Mouse (Mus musculus) liver, adult 2 months (tissue): ENCODE data around the gene Wdr64. TPM values are rescaled to one million over a fixed set of nuclear protein-coding genes. Genes with fewer than 3 reads are reported as not detected.
A peak's percentile ranks its signal among the peaks of the same experiment; 100 is the strongest.

ENCODE experiments used
- DNase-seq: peaks from one replicate; pipeline ENCODE4 v3.0.0-alpha.2; 2011; ENCODE audit warnings: low read depth, low spot score; ENCODE audit errors: extremely low read depth
- H3K27ac ChIP-seq: fragments of 200-500 bp; replicated peaks from 2 replicates; pipeline ENCODE4 v1.5.1; 2012; ENCODE audit warnings: low read depth, mild to moderate bottlenecking, control low read depth, inconsistent platforms, low read length; ENCODE audit not compliant: insufficient read depth
- H3K27me3 ChIP-seq: fragments of 200-500 bp; 2 replicates; pipeline ENCODE4 v1.6.1; 2012; ENCODE audit warnings: mild to moderate bottlenecking, moderate library complexity, low read length, inconsistent platforms; ENCODE audit not compliant: control insufficient read depth, insufficient read depth
- H3K36me3 ChIP-seq: fragments of 200-500 bp; 2 replicates; pipeline ENCODE4 v1.6.1; 2012; ENCODE audit warnings: low read length, inconsistent platforms; ENCODE audit not compliant: control insufficient read depth, insufficient read depth
- H3K4me1 ChIP-seq: fragments of 200-500 bp; 2 replicates; pipeline ENCODE4 v1.6.1; 2011; ENCODE audit warnings: low read length; ENCODE audit not compliant: control insufficient read depth, insufficient read depth
- H3K4me3 ChIP-seq: fragments of 200-500 bp; 2 replicates; pipeline ENCODE4 v1.5.1; 2011; ENCODE audit warnings: low read depth, mild to moderate bottlenecking, control low read depth, low read length, moderate library complexity; ENCODE audit not compliant: insufficient read depth
- H3K79me2 ChIP-seq: fragments of 200-500 bp; 2 replicates; pipeline ENCODE4 v1.6.1; 2012; ENCODE audit warnings: inconsistent platforms, mild to moderate bottlenecking, low read length, moderate library complexity; ENCODE audit not compliant: control insufficient read depth, insufficient read depth
- H3K9ac ChIP-seq: fragments of 200-500 bp; 2 replicates; pipeline ENCODE4 v1.6.1; 2012; ENCODE audit warnings: low read depth, mild to moderate bottlenecking, control low read depth, inconsistent platforms, low read length
- CTCF ChIP-seq: fragments of 200-500 bp; IDR thresholded peaks from 2 replicates; pipeline ENCODE4 v1.5.1; 2011; ENCODE audit warnings: low read depth, low read length, control low read depth
- POLR2A ChIP-seq: fragments of 200-500 bp; IDR thresholded peaks from 2 replicates; pipeline ENCODE4 v1.6.1; 2011; ENCODE audit warnings: low read length, control low read depth; ENCODE audit not compliant: insufficient read depth; ENCODE audit errors: extremely low read depth
- whole genome bisulfite sequencing: fragments of 180-500 bp; shearing (Covaris S2); methylation state at CpG from one replicate; pipeline ENCODE4 v1.1.7; 2018; 5-methylcytosine and 5-hydroxymethylcytosine counted together
- polyA plus RNA-seq: library from polyadenylated mRNA; depleted of rRNA; stranded (reverse); fragments of >200 nt; gene quantifications from 2 replicates; pipeline ENCODE4 v1.2.3, GENCODE M21; 2012
- total RNA-seq: library from RNA; depleted of rRNA; stranded (reverse); fragments of >200 nt; gene quantifications from 2 replicates; pipeline ENCODE4 v1.2.3, GENCODE M21; 2014

Gene Wdr64
- total and polyA plus RNA-seq, 2 experiments, result not detected

DNA sequence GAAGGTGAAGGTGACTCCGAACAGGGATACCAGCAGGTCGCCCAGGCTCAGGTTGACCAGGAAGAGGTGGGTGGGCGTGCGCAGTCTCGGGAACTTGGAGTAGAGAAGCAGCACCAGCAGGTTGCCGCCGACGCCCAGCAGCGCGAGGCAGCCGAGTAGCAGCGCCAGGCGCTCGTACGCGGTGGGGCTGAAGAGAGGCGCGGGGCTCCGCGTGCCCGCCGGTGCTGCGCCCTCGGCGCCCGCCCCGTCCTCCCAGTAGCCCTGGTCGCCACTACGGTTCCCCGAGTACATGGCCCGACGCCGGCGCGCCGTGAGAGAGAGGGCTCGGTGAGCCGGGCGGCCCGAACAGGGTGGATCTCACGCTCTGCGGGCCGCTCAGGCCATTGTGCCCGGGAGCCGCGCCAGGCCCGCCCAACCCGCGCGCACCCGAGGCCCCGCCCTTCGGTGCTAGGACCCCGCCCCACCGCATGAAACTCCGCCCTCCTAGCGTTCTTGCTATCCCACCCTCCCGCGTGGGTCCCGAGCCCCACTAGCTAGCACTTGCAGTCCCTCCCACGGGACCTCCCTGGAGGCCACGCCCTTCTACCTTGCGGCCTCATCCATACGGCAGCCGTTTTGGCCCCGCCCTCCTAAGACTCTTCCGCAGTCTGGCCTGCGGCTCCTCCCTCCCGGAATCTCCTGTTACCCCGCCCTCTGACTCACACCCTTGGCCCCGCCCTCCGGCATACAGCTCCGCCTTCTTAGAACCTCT is 6.0 kb upstream of the Wdr64 start, which contains the start of the genes Opn3 and Chml:
Gene Opn3 (minus strand): TSS at position 531 of the 751 bp plus-strand sequence.
Gene Chml (minus strand): TSS at position 656 of the 751 bp plus-strand sequence.
- Histone ChIP-seq H3K79me2 (no peaks in the 10 kb centered on the region), H3K36me3 (peaks cover 3% of the 10 kb centered on the region; the same call in 1 of the 2 replicates), H3K4me1 (peaks cover 3% of the 10 kb centered on the region), H3K9ac (peak within 1 kb of the TSS; percentile 88), H3K4me3 (peak within 1 kb of the TSS; percentile 89), H3K27me3 (no peaks in the 10 kb centered on the region), H3K27ac (peak within 1 kb of the TSS; percentile 24; the same call in 1 of the 2 replicates)
- WGBS, result 1% methylated on average over 73 of the region's 73 CpGs
- DNase-seq, result peak; percentile 98
- TF ChIP-seq POLR2A (peak; percentile 78; the same call in 1 of the 2 replicates), CTCF (no peak)

DNA sequence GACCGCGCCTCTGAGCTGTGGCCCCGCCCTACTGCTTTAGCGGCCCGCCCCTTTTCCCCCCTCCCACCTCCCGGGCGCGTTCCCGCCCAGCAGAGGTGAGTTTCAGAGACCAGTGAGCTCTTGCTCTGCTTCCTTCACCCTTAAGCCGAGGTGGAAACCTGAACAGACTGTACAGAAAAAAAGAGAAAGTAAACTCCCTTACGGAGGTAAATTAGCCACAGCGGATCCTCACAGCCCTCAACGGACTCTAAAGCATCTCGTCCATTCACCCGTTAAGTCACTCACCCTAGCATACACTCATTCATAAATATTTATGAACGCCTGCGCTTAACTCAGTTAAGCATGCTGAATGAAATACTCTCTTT is 5.4 kb upstream of the Wdr64 start:
- H3K4me3 ChIP-seq, result peak overlapping the region; percentile 39
- no peaks in the 10 kb centered on the region for H3K36me3 ChIP-seq
- no peak for DNase-seq
- peaks cover 3% of the 10 kb centered on the region for H3K4me1 ChIP-seq
- H3K27me3 ChIP-seq, result no peaks in the 10 kb centered on the region
- H3K27ac ChIP-seq, result no peak overlapping the region
- under 1% methylated on average over 16 of the region's 17 CpGs for WGBS
- peak overlapping the region; percentile 39 for H3K9ac ChIP-seq
- no peak for TF ChIP-seq CTCF
- no peak for TF ChIP-seq POLR2A
- no peaks in the 10 kb centered on the region for H3K79me2 ChIP-seq

DNA sequence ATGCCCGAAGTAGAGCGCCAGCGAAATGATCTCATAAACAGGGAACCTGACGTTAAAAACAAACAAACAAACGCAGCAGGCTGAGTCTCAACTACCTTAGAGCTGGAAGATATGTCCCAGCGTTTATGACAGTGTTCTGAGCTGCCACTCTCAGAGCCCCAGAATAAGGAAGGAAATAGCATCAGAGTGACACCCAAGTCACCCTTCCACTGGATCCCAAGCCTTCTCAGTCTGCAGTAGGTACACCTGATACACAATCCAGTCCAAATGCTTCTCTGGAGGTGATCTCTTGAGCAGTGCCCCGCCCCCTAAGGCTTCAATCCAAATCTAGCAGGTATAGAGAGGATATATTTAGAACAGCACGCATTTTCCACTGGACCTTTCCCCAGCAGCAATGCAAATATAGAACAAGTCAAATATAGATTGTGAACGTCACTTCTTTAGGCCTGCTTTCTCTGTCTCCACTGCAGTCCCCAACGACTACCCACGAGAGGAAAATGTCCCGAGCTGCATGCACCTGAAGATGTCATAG is 4.9 kb upstream of the Wdr64 start:
- no peaks in the 10 kb centered on the region for H3K27me3 ChIP-seq
- WGBS, result 26% methylated on average over 12 of the region's 12 CpGs
- TF ChIP-seq POLR2A (no peak), CTCF (no peak)
- H3K27ac ChIP-seq, result no peak overlapping the region
- H3K79me2 ChIP-seq, result no peaks in the 10 kb centered on the region
- no peak overlapping the region for H3K9ac ChIP-seq
- H3K36me3 ChIP-seq, result no peaks in the 10 kb centered on the region
- DNase-seq, result no peak
- H3K4me1 ChIP-seq, result peaks cover 3% of the 10 kb centered on the region
- no peak overlapping the region for H3K4me3 ChIP-seq

DNA sequence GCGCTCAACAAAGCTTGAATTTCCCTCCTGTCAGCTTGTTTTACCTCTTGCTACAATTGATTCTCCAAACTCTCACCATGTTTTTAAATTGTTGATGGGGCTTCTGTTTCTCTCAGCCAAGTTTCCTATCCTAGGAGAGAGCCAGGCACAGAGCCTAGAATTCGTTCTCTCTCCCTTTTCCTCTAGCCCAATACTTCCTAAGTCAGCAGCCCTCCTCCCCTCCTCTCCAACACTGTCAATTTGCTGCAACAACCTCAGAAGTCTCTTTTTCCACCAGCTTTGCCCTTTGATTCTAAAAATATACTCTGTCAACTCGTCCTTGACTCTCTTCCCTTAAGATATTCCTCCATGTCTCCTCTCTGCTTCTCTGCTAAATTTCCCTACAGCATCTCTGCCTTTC is 982 bp downstream of the Wdr64 start:
- Histone ChIP-seq H3K79me2 (no peaks in the 10 kb centered on the region), H3K4me3 (no peak overlapping the region), H3K27me3 (no peaks in the 10 kb centered on the region), H3K36me3 (no peaks in the 10 kb centered on the region), H3K4me1 (no peaks in the 10 kb centered on the region), H3K27ac (no peak overlapping the region), H3K9ac (no peak overlapping the region)
- WGBS, result 69% methylated on average over 3 of the region's 3 CpGs
- DNase-seq, result no peak
- no peak for TF ChIP-seq POLR2A
- TF ChIP-seq CTCF, result no peak

DNA sequence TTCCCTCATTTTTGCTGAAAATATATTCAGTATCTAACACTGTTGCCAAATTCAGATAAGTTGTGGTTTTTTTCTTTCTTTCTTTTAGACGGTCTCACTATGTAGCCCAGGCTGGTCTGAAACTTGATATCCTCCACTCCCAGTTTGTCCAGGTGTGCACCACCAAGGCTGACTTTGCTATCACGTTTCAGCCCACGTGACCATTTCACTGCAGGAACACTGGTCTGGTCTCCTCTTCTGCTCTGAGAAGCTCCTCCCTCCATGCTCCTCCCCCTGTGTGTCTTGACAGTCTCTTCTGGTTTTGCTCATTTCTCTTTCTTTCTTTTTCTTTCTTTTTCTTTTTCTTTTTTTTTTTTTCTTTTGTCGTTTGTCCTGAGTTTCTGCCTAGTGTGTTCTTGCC is 1.4 kb downstream of the Wdr64 start:
- Histone ChIP-seq H3K9ac (no peak overlapping the region), H3K4me1 (no peaks in the 10 kb centered on the region), H3K4me3 (no peak overlapping the region), H3K27me3 (no peaks in the 10 kb centered on the region), H3K36me3 (no peaks in the 10 kb centered on the region), H3K27ac (no peak overlapping the region), H3K79me2 (no peaks in the 10 kb centered on the region)
- 46% methylated on average over 4 of the region's 4 CpGs for WGBS
- DNase-seq, result peak; percentile 17
- no peak for TF ChIP-seq CTCF
- no peak for TF ChIP-seq POLR2A

DNA sequence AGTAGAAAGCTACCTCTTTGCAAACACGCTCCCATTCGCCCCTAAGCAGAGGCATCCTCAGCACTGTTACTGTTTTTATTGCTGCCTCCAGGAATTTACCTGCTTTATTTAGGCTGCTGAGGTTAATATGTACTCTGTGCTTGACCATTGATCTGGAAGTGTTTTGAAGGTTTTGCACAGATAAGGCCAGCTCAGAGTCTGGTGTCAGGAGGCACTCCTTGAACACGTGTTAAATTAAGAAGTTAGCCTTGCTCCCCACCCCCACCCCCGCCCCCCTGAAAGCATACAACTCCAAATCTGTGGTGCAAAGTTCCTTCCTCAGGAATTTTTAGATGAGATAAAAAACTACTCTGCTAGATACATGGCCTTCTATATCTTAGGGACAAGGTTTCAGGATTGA is 2.8 kb downstream of the Wdr64 start:
- H3K27me3 ChIP-seq, result no peaks in the 10 kb centered on the region
- H3K36me3 ChIP-seq, result no peaks in the 10 kb centered on the region
- H3K4me1 ChIP-seq, result no peaks in the 10 kb centered on the region
- H3K9ac ChIP-seq, result no peak overlapping the region
- no peak for DNase-seq
- H3K79me2 ChIP-seq, result no peaks in the 10 kb centered on the region
- TF ChIP-seq CTCF (no peak), POLR2A (no peak)
- no peak overlapping the region for H3K4me3 ChIP-seq
- H3K27ac ChIP-seq, result no peak overlapping the region
- whole genome bisulfite sequencing, result 52% methylated on average over 4 of the region's 4 CpGs
